Mouse (Mus musculus): Measurements from ENCODE around the gene Cyb5r3. TPM values are rescaled to one million over a fixed set of nuclear protein-coding genes. Genes with fewer than 3 reads are reported as not detected.

Cyb5r3 gene
- polyA plus RNA-seq (2015; fragmentation: Nextera tagmentation; extraction: Ambion mirVana) = 107 and 121 TPM in 2 replicates

GRCm38 (mm10) chr15:83172492-83173429 lies at the start of gene Cyb5r3:
Cyb5r3 (minus strand) TSS chr15:83172592.
- Histone ChIP-seq H3K9ac (ENCODE audit: low read depth, low read length) (peak within 1 kb of the TSS; percentile 96), H3K4me3 (ENCODE audit: low read depth, low read length) (peak within 1 kb of the TSS; percentile 98), H3K9me3 (replicated peaks; ENCODE audit: control insufficient read depth, low read length, poor library complexity, severe bottlenecking) (no peaks in the 10 kb centered on the region), H3K36me3 (ENCODE audit: control insufficient read depth, insufficient read depth, low read length) (no peaks in the 10 kb centered on the region), H3K4me2 (ENCODE audit: low read length) (peak within 1 kb of the TSS; percentile 80), H3K27ac (ENCODE audit: low read length) (peak within 1 kb of the TSS; percentile 91), H3K27me3 (ENCODE audit: control insufficient read depth, insufficient read depth, low read depth, low read length) (no peaks in the 10 kb centered on the region), H3K4me1 (ENCODE audit: control insufficient read depth, insufficient read depth, low read length) (peaks cover 17% of the 10 kb centered on the region)
- peak; percentile 72 for ATAC-seq
- 36% methylated on average over 28 of the region's 28 CpGs for WGBS

- 83% methylated on average over 4 of the region's 4 CpGs for WGBS
- Histone ChIP-seq H3K4me3 (ENCODE audit: low read depth, low read length) (no peak overlapping the region), H3K4me1 (ENCODE audit: control insufficient read depth, insufficient read depth, low read length) (peaks cover 6% of the 10 kb centered on the region), H3K9ac (ENCODE audit: low read depth, low read length) (no peak overlapping the region), H3K4me2 (ENCODE audit: low read length) (no peak overlapping the region), H3K9me3 (replicated peaks; ENCODE audit: control insufficient read depth, low read length, poor library complexity, severe bottlenecking) (no peaks in the 10 kb centered on the region; the same call in 1 of the 2 replicates), H3K36me3 (ENCODE audit: control insufficient read depth, insufficient read depth, low read length) (no peaks in the 10 kb centered on the region), H3K27ac (ENCODE audit: low read length) (no peak overlapping the region), H3K27me3 (ENCODE audit: control insufficient read depth, insufficient read depth, low read depth, low read length) (no peaks in the 10 kb centered on the region)
- no peak for ATAC-seq
These were observed 49.3 kb upstream of the Cyb5r3 start for GRCm38 (mm10) chr15:83221721-83222120.

- no peak overlapping the region for H3K4me2 ChIP-seq (ENCODE audit: low read length)
- 52% methylated on average over 9 of the region's 9 CpGs for WGBS
- H3K4me1 ChIP-seq (ENCODE audit: control insufficient read depth, insufficient read depth, low read length) = peaks cover 10% of the 10 kb centered on the region
- H3K9me3 ChIP-seq (replicated peaks; ENCODE audit: control insufficient read depth, low read length, poor library complexity, severe bottlenecking) = no peaks in the 10 kb centered on the region; the same call in 1 of the 2 replicates
- no peak overlapping the region for H3K27ac ChIP-seq (ENCODE audit: low read length)
- no peak for ATAC-seq
- no peak overlapping the region for H3K4me3 ChIP-seq (ENCODE audit: low read depth, low read length)
- no peaks in the 10 kb centered on the region for H3K36me3 ChIP-seq (ENCODE audit: control insufficient read depth, insufficient read depth, low read length)
- H3K9ac ChIP-seq (ENCODE audit: low read depth, low read length) = no peak overlapping the region
- H3K27me3 ChIP-seq (ENCODE audit: control insufficient read depth, insufficient read depth, low read depth, low read length) = no peaks in the 10 kb centered on the region
These were observed 48.1 kb upstream of the Cyb5r3 start for GRCm38 (mm10) chr15:83220368-83221013.

- 19% methylated on average over 5 of the region's 5 CpGs for WGBS
- Histone ChIP-seq H3K9me3 (replicated peaks; ENCODE audit: control insufficient read depth, low read length, poor library complexity, severe bottlenecking) (no peaks in the 10 kb centered on the region; the same call in 1 of the 2 replicates), H3K27ac (ENCODE audit: low read length) (0 out of 2 replicates have a peak overlapping the region, but pooled peaks have one; percentile 39), H3K9ac (ENCODE audit: low read depth, low read length) (no peak overlapping the region), H3K4me1 (ENCODE audit: control insufficient read depth, insufficient read depth, low read length) (peaks cover 4% of the 10 kb centered on the region; the same call in 1 of the 2 replicates), H3K4me3 (ENCODE audit: low read depth, low read length) (no peak overlapping the region), H3K36me3 (ENCODE audit: control insufficient read depth, insufficient read depth, low read length) (no peaks in the 10 kb centered on the region), H3K4me2 (ENCODE audit: low read length) (no peak overlapping the region), H3K27me3 (ENCODE audit: control insufficient read depth, insufficient read depth, low read depth, low read length) (no peaks in the 10 kb centered on the region)
- ATAC-seq = no peak
These were observed 43.2 kb upstream of the Cyb5r3 start for GRCm38 (mm10) chr15:83215322-83216216.

GRCm38 (mm10) chr15:83210229-83210628 lies 37.8 kb upstream of the Cyb5r3 start:
- Histone ChIP-seq H3K4me1 (ENCODE audit: control insufficient read depth, insufficient read depth, low read length) (no peaks in the 10 kb centered on the region; the same call in 1 of the 2 replicates), H3K27me3 (ENCODE audit: control insufficient read depth, insufficient read depth, low read depth, low read length) (no peaks in the 10 kb centered on the region), H3K9me3 (replicated peaks; ENCODE audit: control insufficient read depth, low read length, poor library complexity, severe bottlenecking) (no peaks in the 10 kb centered on the region), H3K4me3 (ENCODE audit: low read depth, low read length) (peak overlapping the region; percentile 17), H3K4me2 (ENCODE audit: low read length) (peak overlapping the region; percentile 49), H3K27ac (ENCODE audit: low read length) (no peak overlapping the region), H3K36me3 (ENCODE audit: control insufficient read depth, insufficient read depth, low read length) (no peaks in the 10 kb centered on the region), H3K9ac (ENCODE audit: low read depth, low read length) (peak overlapping the region; percentile 32; the same call in 1 of the 2 replicates)
- ATAC-seq = no peak
- WGBS = 19% methylated on average over 11 of the region's 11 CpGs

GRCm38 (mm10) chr15:83209719-83210118 lies 37.3 kb upstream of the Cyb5r3 start:
- H3K9ac ChIP-seq (ENCODE audit: low read depth, low read length) = peak overlapping the region; percentile 32; the same call in 1 of the 2 replicates
- no peak overlapping the region for H3K27ac ChIP-seq (ENCODE audit: low read length)
- no peaks in the 10 kb centered on the region for H3K27me3 ChIP-seq (ENCODE audit: control insufficient read depth, insufficient read depth, low read depth, low read length)

GRCm38 (mm10) chr15:83209092-83209695 lies 36.8 kb upstream of the Cyb5r3 start:
- Histone ChIP-seq H3K4me3 (ENCODE audit: low read depth, low read length) (peak overlapping the region; percentile 17; the same call in 1 of the 2 replicates), H3K36me3 (ENCODE audit: control insufficient read depth, insufficient read depth, low read length) (no peaks in the 10 kb centered on the region), H3K9ac (ENCODE audit: low read depth, low read length) (no peak overlapping the region; the same call in 1 of the 2 replicates), H3K27me3 (ENCODE audit: control insufficient read depth, insufficient read depth, low read depth, low read length) (no peaks in the 10 kb centered on the region), H3K27ac (ENCODE audit: low read length) (no peak overlapping the region), H3K9me3 (replicated peaks; ENCODE audit: control insufficient read depth, low read length, poor library complexity, severe bottlenecking) (no peaks in the 10 kb centered on the region), H3K4me2 (ENCODE audit: low read length) (peak overlapping the region; percentile 49), H3K4me1 (ENCODE audit: control insufficient read depth, insufficient read depth, low read length) (no peaks in the 10 kb centered on the region; the same call in 1 of the 2 replicates)
- 48% methylated on average over 4 of the region's 4 CpGs for WGBS
- no peak for ATAC-seq

More at GRCm38 (mm10) chr15:83209719-83210118, 37.3 kb upstream of the Cyb5r3 start:
- H3K4me1 ChIP-seq (ENCODE audit: control insufficient read depth, insufficient read depth, low read length) = no peaks in the 10 kb centered on the region; the same call in 1 of the 2 replicates
- no peak for ATAC-seq
- H3K4me2 ChIP-seq (ENCODE audit: low read length) = peak overlapping the region; percentile 49
- 20% methylated on average over 10 of the region's 10 CpGs for WGBS
- H3K4me3 ChIP-seq (ENCODE audit: low read depth, low read length) = peak overlapping the region; percentile 17
- no peaks in the 10 kb centered on the region for H3K36me3 ChIP-seq (ENCODE audit: control insufficient read depth, insufficient read depth, low read length)
- H3K9me3 ChIP-seq (replicated peaks; ENCODE audit: control insufficient read depth, low read length, poor library complexity, severe bottlenecking) = no peaks in the 10 kb centered on the region

Measured in midbrain, embryonic 16.5 days (tissue).